Mouse (Mus musculus): ENCODE data around the gene Olfm3. TPM values are rescaled to one million over a fixed set of nuclear protein-coding genes. Genes with fewer than 3 reads are reported as not detected.

Olfm3 gene
- polyA plus RNA-seq, 1 experiment from 2014 or later = 6.8 TPM

DNA sequence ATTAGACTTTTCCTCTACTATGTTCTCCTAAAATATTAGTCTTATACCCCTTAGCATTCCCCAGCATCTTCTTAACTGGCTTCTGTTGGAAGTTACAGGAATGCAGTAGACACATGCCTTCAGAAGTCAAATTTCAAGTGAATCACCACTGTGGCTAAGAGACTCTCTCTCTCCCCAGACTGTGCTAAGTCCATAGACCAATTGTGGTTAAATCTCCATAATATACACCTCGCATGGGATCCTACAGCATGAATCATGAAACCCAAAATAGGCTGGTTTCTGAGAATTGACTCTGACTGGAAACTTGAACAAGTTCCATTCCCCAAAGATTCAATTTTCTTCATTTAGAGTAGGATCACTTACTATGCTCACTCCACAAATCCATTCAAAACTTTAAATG is 124.2 kb downstream of the Olfm3 start:
- Histone ChIP-seq H3K4me1 (replicated peaks; ENCODE audit: control insufficient read depth, insufficient read depth, low read length) (no peaks in the 10 kb centered on the region), H3K9me3 (ENCODE audit: control insufficient read depth, low read length) (no peaks in the 10 kb centered on the region), H3K27me3 (replicated peaks; ENCODE audit: control insufficient read depth, insufficient read depth, low read length) (no peaks in the 10 kb centered on the region), H3K27ac (ENCODE audit: low read length) (no peak overlapping the region), H3K36me3 (ENCODE audit: control insufficient read depth, insufficient read depth) (no peaks in the 10 kb centered on the region), H3K4me3 (replicated peaks; ENCODE audit: low read length) (no peak overlapping the region), H3K4me2 (ENCODE audit: low read length) (no peak overlapping the region), H3K9ac (replicated peaks; ENCODE audit: low read depth, low read length) (no peak overlapping the region)
- ATAC-seq = no peak
- WGBS = 95% methylated on average over 1 of the region's 1 CpGs

DNA sequence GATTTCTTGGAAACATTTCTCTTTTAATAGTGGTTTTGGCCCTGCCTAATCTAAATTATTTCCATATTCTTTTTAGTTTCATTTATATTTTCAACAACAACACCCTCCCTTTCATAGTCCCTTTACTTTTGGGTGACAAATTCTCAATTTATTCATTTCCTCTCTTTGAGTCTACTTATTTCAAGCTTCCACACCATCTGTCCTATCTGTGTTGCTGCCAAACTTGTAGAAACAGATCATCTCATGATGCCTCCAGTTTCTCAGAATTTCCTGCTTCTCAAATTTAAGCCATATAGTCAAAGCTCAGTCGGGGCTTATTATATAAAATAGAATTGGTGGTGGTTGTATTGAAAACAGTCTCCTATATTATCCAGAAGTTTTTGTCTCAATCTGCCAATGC is 124.7 kb downstream of the Olfm3 start:
- Histone ChIP-seq H3K36me3 (ENCODE audit: control insufficient read depth, insufficient read depth) (no peaks in the 10 kb centered on the region), H3K9me3 (ENCODE audit: control insufficient read depth, low read length) (no peaks in the 10 kb centered on the region), H3K27ac (ENCODE audit: low read length) (no peak overlapping the region), H3K4me3 (replicated peaks; ENCODE audit: low read length) (no peak overlapping the region), H3K4me2 (ENCODE audit: low read length) (no peak overlapping the region), H3K4me1 (replicated peaks; ENCODE audit: control insufficient read depth, insufficient read depth, low read length) (no peaks in the 10 kb centered on the region), H3K27me3 (replicated peaks; ENCODE audit: control insufficient read depth, insufficient read depth, low read length) (no peaks in the 10 kb centered on the region), H3K9ac (replicated peaks; ENCODE audit: low read depth, low read length) (no peak overlapping the region)
- peak; percentile 84 for ATAC-seq
- WGBS = 57% methylated on average over 1 of the region's 1 CpGs

DNA sequence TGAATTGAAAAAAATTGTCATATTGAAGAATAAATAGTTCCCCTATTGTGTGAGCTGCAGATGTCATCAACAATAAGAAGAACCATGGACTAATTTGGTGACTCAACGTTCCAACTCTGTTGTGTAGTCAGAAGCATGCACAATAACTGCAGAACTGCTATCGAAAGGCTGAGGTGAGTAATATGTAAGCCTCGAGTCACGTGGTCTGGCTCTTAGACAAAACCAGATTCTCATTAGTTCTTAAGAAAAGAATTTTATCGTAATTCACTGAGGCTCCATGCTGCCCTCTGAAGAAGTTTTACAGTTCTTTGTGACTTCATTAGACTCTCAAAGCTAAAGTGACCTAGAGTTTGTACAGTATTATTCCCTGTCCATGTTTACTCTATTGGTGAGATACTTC is 145.2 kb downstream of the Olfm3 start:
- 82% methylated on average over 5 of the region's 5 CpGs for WGBS
- no peak overlapping the region for H3K4me3 ChIP-seq (replicated peaks; ENCODE audit: low read length)
- H3K4me1 ChIP-seq (replicated peaks; ENCODE audit: control insufficient read depth, insufficient read depth, low read length) = no peaks in the 10 kb centered on the region
- H3K9me3 ChIP-seq (ENCODE audit: control insufficient read depth, low read length) = no peaks in the 10 kb centered on the region
- H3K4me2 ChIP-seq (ENCODE audit: low read length) = no peak overlapping the region
- no peak overlapping the region for H3K27ac ChIP-seq (ENCODE audit: low read length)
- H3K36me3 ChIP-seq (ENCODE audit: control insufficient read depth, insufficient read depth) = no peaks in the 10 kb centered on the region
- H3K27me3 ChIP-seq (replicated peaks; ENCODE audit: control insufficient read depth, insufficient read depth, low read length) = no peaks in the 10 kb centered on the region
- no peak for ATAC-seq
- no peak overlapping the region for H3K9ac ChIP-seq (replicated peaks; ENCODE audit: low read depth, low read length)

DNA sequence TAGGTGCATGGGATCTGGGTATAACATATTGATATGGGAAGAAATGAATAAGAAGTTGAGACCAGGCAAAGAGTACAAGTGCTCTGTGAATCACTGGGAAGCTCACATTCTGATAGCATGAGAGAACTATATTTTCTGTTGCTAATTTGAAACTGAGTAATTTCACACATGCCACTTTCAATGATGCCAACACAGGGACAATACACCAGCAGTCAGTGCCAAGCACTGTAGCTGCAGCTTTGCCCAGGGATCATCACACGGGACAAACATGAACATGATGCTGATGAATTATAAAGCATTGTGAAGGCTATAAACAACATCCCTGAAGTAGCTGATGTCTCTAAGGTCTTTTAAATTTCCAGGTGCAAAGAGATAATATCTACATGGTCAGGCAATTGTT is 161.0 kb downstream of the Olfm3 start:
- Histone ChIP-seq H3K36me3 (ENCODE audit: control insufficient read depth, insufficient read depth) (no peaks in the 10 kb centered on the region), H3K4me3 (replicated peaks; ENCODE audit: low read length) (no peak overlapping the region), H3K27me3 (replicated peaks; ENCODE audit: control insufficient read depth, insufficient read depth, low read length) (no peaks in the 10 kb centered on the region), H3K27ac (ENCODE audit: low read length) (no peak overlapping the region), H3K9ac (replicated peaks; ENCODE audit: low read depth, low read length) (no peak overlapping the region), H3K9me3 (ENCODE audit: control insufficient read depth, low read length) (no peaks in the 10 kb centered on the region), H3K4me1 (replicated peaks; ENCODE audit: control insufficient read depth, insufficient read depth, low read length) (no peaks in the 10 kb centered on the region), H3K4me2 (ENCODE audit: low read length) (no peak overlapping the region)
- ATAC-seq = no peak
- WGBS = 69% methylated on average over 1 of the region's 1 CpGs

DNA sequence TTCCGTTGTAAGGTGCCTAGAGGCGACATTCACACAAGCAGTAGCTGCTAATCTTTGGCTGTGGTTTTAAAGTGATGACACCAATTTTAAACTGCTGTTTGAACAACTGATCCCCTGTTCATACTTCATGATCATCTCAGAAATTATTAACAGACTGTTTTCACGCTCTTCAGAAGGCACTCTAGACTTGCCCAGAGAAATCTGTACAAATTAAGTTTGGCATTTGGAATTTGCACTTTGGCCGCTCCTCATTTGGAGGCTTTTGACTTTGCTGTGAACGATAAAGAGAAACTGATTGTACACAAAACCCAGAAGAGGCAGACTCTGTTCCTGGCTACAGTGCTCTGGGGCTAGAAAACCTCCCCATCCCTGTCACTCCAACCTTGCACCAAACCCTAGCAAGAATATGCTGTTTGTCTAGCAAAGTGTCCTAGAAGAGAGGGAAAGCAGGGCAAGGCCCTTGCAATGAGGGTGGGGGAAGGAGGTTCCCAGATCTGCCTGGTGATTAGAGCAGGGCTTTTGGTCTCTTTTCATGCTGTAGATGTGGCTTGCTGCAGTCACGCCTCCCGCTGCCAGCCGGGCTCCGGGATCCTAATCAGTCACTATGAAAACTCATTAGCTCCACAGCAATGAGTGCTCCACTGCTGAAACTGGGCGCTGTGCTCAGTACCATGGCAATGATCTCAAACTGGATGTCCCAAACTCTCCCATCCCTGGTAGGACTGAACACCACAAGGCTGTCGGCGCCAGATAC is 176.7 kb downstream of the Olfm3 start:
- H3K4me1 ChIP-seq (replicated peaks; ENCODE audit: control insufficient read depth, insufficient read depth, low read length) = peaks cover 3% of the 10 kb centered on the region; the same call in 1 of the 2 replicates
- no peaks in the 10 kb centered on the region for H3K27me3 ChIP-seq (replicated peaks; ENCODE audit: control insufficient read depth, insufficient read depth, low read length)
- H3K27ac ChIP-seq (ENCODE audit: low read length) = no peak overlapping the region
- no peak overlapping the region for H3K4me3 ChIP-seq (replicated peaks; ENCODE audit: low read length)
- H3K36me3 ChIP-seq (ENCODE audit: control insufficient read depth, insufficient read depth) = no peaks in the 10 kb centered on the region
- ATAC-seq = peak; percentile 52
- H3K9ac ChIP-seq (replicated peaks; ENCODE audit: low read depth, low read length) = no peak overlapping the region
- H3K9me3 ChIP-seq (ENCODE audit: control insufficient read depth, low read length) = no peaks in the 10 kb centered on the region
- H3K4me2 ChIP-seq (ENCODE audit: low read length) = no peak overlapping the region
- WGBS = 24% methylated on average over 12 of the region's 12 CpGs

DNA sequence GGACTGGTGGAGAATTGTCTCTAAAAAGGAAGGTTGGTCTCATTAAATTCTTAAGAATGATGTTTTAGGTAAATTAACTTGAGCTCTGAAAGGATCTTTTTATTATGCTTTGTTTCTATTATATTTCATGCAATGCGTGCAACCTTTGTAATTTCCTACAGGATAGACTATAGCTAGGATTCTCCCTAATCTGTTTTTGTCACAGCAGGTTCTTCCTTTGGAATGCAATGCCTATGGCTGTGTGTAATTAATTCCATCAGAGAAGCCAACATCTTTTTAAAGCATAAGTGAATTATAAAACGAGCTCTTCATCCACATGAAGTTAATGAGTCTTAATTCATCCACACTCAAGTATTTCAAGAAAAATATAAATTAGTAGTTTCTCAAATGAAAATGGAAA is 177.5 kb downstream of the Olfm3 start:
- Histone ChIP-seq H3K4me2 (ENCODE audit: low read length) (no peak overlapping the region), H3K27ac (ENCODE audit: low read length) (no peak overlapping the region), H3K36me3 (ENCODE audit: control insufficient read depth, insufficient read depth) (no peaks in the 10 kb centered on the region), H3K9me3 (ENCODE audit: control insufficient read depth, low read length) (no peaks in the 10 kb centered on the region), H3K9ac (replicated peaks; ENCODE audit: low read depth, low read length) (no peak overlapping the region), H3K4me3 (replicated peaks; ENCODE audit: low read length) (no peak overlapping the region), H3K4me1 (replicated peaks; ENCODE audit: control insufficient read depth, insufficient read depth, low read length) (peaks cover 3% of the 10 kb centered on the region; the same call in 1 of the 2 replicates), H3K27me3 (replicated peaks; ENCODE audit: control insufficient read depth, insufficient read depth, low read length) (no peaks in the 10 kb centered on the region)
- WGBS = 10% methylated on average over 2 of the region's 2 CpGs
- ATAC-seq = no peak

DNA sequence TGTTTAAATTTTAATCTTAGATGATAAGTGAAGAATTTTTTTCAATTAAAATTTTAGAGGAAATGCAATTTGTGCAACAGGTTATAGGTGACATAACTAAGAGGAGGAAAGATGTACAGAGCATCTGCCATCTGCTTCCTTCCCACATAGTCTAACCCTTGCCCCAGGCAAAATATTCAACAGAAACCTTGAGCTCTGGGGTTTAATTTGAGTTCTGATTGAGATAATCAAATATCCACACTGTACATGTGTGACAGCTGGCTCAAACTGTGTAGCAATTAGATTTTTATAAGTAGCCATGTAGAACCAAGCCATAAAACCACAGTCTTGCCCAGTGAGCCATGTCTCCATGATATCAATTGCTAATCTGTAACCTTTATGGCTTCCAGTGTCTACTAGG is 179.1 kb downstream of the Olfm3 start:
- no peak for ATAC-seq
- Histone ChIP-seq H3K27ac (ENCODE audit: low read length) (no peak overlapping the region), H3K4me2 (ENCODE audit: low read length) (no peak overlapping the region), H3K27me3 (replicated peaks; ENCODE audit: control insufficient read depth, insufficient read depth, low read length) (no peaks in the 10 kb centered on the region), H3K36me3 (ENCODE audit: control insufficient read depth, insufficient read depth) (no peaks in the 10 kb centered on the region), H3K9me3 (ENCODE audit: control insufficient read depth, low read length) (no peaks in the 10 kb centered on the region), H3K9ac (replicated peaks; ENCODE audit: low read depth, low read length) (no peak overlapping the region), H3K4me3 (replicated peaks; ENCODE audit: low read length) (no peak overlapping the region), H3K4me1 (replicated peaks; ENCODE audit: control insufficient read depth, insufficient read depth, low read length) (peaks cover 3% of the 10 kb centered on the region; the same call in 1 of the 2 replicates)

DNA sequence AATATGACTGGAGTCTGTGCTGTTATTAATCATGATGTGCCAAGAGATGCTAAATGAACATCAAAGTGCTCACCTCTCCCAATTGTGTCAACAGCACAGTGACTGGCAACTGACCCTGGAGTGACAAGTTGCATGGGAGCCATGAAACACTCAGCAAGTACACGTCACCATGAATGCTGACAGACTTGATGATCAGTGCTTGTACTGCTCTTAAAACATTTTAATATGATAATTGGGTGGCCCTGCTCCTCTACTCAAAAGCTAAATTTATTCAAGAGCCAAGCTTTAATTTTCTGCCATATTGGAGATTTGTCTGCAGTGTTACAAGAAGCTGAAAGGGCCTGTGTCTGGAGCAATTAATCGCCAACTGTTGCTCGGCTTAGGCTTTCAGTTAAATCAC is 184.4 kb downstream of the Olfm3 start:
- Histone ChIP-seq H3K4me1 (replicated peaks; ENCODE audit: control insufficient read depth, insufficient read depth, low read length) (0 out of 2 replicates have a peak, but pooled peaks cover 3% of the 10 kb centered on the region), H3K9me3 (ENCODE audit: control insufficient read depth, low read length) (no peaks in the 10 kb centered on the region), H3K27me3 (replicated peaks; ENCODE audit: control insufficient read depth, insufficient read depth, low read length) (no peaks in the 10 kb centered on the region), H3K27ac (ENCODE audit: low read length) (no peak overlapping the region), H3K4me3 (replicated peaks; ENCODE audit: low read length) (no peak overlapping the region), H3K4me2 (ENCODE audit: low read length) (no peak overlapping the region), H3K9ac (replicated peaks; ENCODE audit: low read depth, low read length) (no peak overlapping the region), H3K36me3 (ENCODE audit: control insufficient read depth, insufficient read depth) (no peaks in the 10 kb centered on the region)
- 32% methylated on average over 3 of the region's 3 CpGs for WGBS
- peak; percentile 57 for ATAC-seq

DNA sequence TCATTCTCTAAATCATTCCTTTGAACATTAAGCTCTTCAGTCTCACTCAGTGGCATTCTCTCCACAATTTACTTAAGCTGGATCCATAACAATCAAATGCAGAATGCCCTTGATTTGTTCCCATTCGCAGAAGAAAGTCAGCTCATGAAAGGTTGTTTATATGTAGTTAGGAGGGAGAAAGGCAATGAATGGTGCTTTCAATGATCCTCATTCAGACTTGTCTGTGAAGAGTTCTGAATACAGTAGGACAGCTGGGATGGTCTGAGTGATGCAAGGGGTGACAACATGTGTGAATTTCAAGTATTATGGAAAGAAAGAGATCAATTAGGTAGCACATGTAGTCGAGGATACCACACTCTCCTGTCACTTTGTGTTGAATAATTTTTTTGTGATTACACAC is 186.8 kb downstream of the Olfm3 start:
- H3K9me3 ChIP-seq (ENCODE audit: control insufficient read depth, low read length) = no peaks in the 10 kb centered on the region
- H3K27ac ChIP-seq (ENCODE audit: low read length) = no peak overlapping the region
- H3K4me1 ChIP-seq (replicated peaks; ENCODE audit: control insufficient read depth, insufficient read depth, low read length) = 0 out of 2 replicates have a peak, but pooled peaks cover 3% of the 10 kb centered on the region
- no peaks in the 10 kb centered on the region for H3K36me3 ChIP-seq (ENCODE audit: control insufficient read depth, insufficient read depth)
- H3K4me3 ChIP-seq (replicated peaks; ENCODE audit: low read length) = no peak overlapping the region
- H3K4me2 ChIP-seq (ENCODE audit: low read length) = no peak overlapping the region
- H3K27me3 ChIP-seq (replicated peaks; ENCODE audit: control insufficient read depth, insufficient read depth, low read length) = no peaks in the 10 kb centered on the region
- 11% methylated on average over 2 of the region's 2 CpGs for WGBS
- no peak overlapping the region for H3K9ac ChIP-seq (replicated peaks; ENCODE audit: low read depth, low read length)
- ATAC-seq = peak; percentile 70

DNA sequence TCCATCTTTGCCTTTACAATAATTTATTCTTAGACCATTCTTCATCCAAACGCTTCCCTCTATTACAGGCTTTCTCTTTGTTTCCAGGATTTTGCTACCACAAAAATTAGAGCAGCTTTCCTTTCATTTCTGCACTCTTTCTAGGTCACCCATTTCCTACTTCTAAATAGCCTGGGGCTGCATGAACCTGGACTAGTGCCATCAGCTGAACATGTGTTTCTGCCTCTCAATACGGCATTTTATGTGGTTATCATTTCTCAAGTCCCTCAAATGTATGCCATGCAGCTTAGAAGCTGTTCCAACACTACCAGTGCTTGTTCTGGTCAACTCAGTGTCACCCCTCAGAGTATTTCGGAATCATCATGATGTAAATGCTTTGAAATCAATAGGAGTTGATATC is 191.6 kb downstream of the Olfm3 start:
- Histone ChIP-seq H3K27me3 (replicated peaks; ENCODE audit: control insufficient read depth, insufficient read depth, low read length) (no peaks in the 10 kb centered on the region), H3K27ac (ENCODE audit: low read length) (no peak overlapping the region), H3K4me1 (replicated peaks; ENCODE audit: control insufficient read depth, insufficient read depth, low read length) (0 out of 2 replicates have a peak, but pooled peaks cover 3% of the 10 kb centered on the region), H3K36me3 (ENCODE audit: control insufficient read depth, insufficient read depth) (no peaks in the 10 kb centered on the region), H3K9ac (replicated peaks; ENCODE audit: low read depth, low read length) (no peak overlapping the region), H3K4me2 (ENCODE audit: low read length) (no peak overlapping the region), H3K9me3 (ENCODE audit: control insufficient read depth, low read length) (no peaks in the 10 kb centered on the region), H3K4me3 (replicated peaks; ENCODE audit: low read length) (no peak overlapping the region)
- ATAC-seq = no peak
- WGBS = 44% methylated on average over 3 of the region's 3 CpGs

All from forebrain, embryonic 16.5 days (tissue).